ENCODE assay signal across 10 mouse cellular contexts in the genomic region with DNA sequence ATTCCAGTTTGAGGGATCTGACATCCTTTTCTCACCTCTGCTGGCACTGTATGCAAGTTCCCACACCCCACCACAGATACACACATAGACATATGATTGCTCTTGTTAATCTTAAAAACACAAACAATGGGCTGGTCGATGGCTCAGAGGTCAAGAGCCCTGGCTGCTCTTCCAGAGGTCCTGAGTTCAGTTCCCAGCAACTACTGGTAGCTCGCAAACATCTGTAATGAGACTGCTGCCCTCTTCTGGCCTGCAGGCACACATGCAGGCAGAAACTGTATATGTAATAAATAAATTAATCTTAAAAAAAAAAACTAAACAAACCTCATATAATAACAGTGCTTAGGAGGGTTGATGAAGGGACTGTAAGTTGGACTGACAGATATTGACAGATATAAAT. TPM values are rescaled to one million over a fixed set of nuclear protein-coding genes. Genes with fewer than 3 reads are reported as not detected.
DNase-seq lines count a peak whose midpoint lies in the region; ATAC-seq and TF ChIP-seq lines count a peak whose summit lies in the region.
"Had no signal": no experiment of that assay in that cellular context is flagged by ENCODE, and none has a peak within 500 bp of the region (broad histone marks: within the 10 kb centered on the region; RNA-seq: fewer than 3 reads in every experiment).

No protein-coding gene starts in this region.

- no peaks in the 10 kb centered on the region for H3K4me1 ChIP-seq in ES-Bruce4 (ENCODE audit: control insufficient read depth, insufficient read depth, low read length)
- H3K4me1 ChIP-seq: embryonic facial prominence, embryonic 12.5 days had no signal

- peak; percentile 80 for TF ChIP-seq CTCF in layer of hippocampus, adult 2 months (conservative IDR thresholded peaks at IDR 0.05)
- peak; percentile 62 for TF ChIP-seq CTCF in ES-Bruce4 (IDR thresholded peaks at IDR 0.05; ENCODE audit: low read depth, low read length)

- no peaks in the 10 kb centered on the region for H3K9me3 ChIP-seq in ES-Bruce4 (replicated peaks; ENCODE audit: control insufficient read depth, insufficient read depth, low read length, poor library complexity, severe bottlenecking)
- H3K9me3 ChIP-seq: embryonic facial prominence, embryonic 12.5 days had no signal

- ATAC-seq in megakaryocyte-erythroid progenitor cell, adult 5-6 weeks (replicated peaks; ENCODE audit: low FRiP score, low TSS enrichment, poor library complexity, severe bottlenecking), result 0 out of 2 replicates have a peak, but pooled peaks have one; percentile 45
- ATAC-seq in frontal cortex, adult (ENCODE audit: low TSS enrichment), result no peak

- no peak for DNase-seq in layer of hippocampus, adult 2 months (ENCODE audit: low spot score in 2 of 2)
- DNase-seq in layer of hippocampus, adult 9-10 months (ENCODE audit: low spot score), result no peak
- peak; percentile 27 for DNase-seq in brain, adult 2 months (ENCODE audit: low read depth, low spot score)
- no peak for DNase-seq in layer of hippocampus, adult 9-11 months
- DNase-seq in frontal cortex, adult 2 months (ENCODE audit: extremely low spot score in 1 of 2, low spot score in 1 of 2), result no peak

- no peak for TF ChIP-seq POLR2A in ES-Bruce4 (IDR thresholded peaks at IDR 0.05; ENCODE audit: insufficient read depth, low read length)

- no peak overlapping the region for H3K4me3 ChIP-seq in layer of hippocampus, adult 2 months
- H3K4me3 ChIP-seq in ES-Bruce4 (ENCODE audit: low read depth, low read length), result no peak overlapping the region
- H3K4me3 ChIP-seq: embryonic facial prominence, embryonic 12.5 days; myocyte had no signal

- no peak for TF ChIP-seq EP300 in ES-Bruce4 (IDR thresholded peaks at IDR 0.05; ENCODE audit: insufficient read depth, low read depth, low read length)

- H3K27me3 ChIP-seq in ES-Bruce4 (ENCODE audit: control insufficient read depth, insufficient read depth, low read length, poor library complexity, severe bottlenecking), result no peaks in the 10 kb centered on the region
- H3K27me3 ChIP-seq: embryonic facial prominence, embryonic 12.5 days had no signal

- H3K36me3 ChIP-seq in ES-Bruce4 (ENCODE audit: control insufficient read depth, insufficient read depth, low read length, poor library complexity, severe bottlenecking), result no peaks in the 10 kb centered on the region

- H3K27ac ChIP-seq in layer of hippocampus, adult 2 months, result no peak overlapping the region
- no peak overlapping the region for H3K27ac ChIP-seq in ES-Bruce4 (ENCODE audit: insufficient read depth, low read length)
- H3K27ac ChIP-seq: embryonic facial prominence, embryonic 12.5 days had no signal

- no peak overlapping the region for H3K9ac ChIP-seq in ES-Bruce4 (ENCODE audit: low read depth, poor library complexity, severe bottlenecking)
- H3K9ac ChIP-seq: embryonic facial prominence, embryonic 12.5 days had no signal

RNA-seq across cellular contexts. Expression of gene Slc35f5, which starts 13.8 kb away (rescaled TPM):
- total RNA-seq in layer of hippocampus, adult 2 months (2021), result 10 to 100 TPM; 22.4 to 24.2 TPM
- polyA plus RNA-seq in ES-Bruce4 (2011; ENCODE audit: insufficient read depth, insufficient read length, low read depth, missing spikeins), result 16.5 and 23.6 TPM in 2 replicates
- 2.1 and 10.4 TPM in 2 replicates for total RNA-seq in megakaryocyte-erythroid progenitor cell, adult 5-6 weeks (2014; fragmentation: Nextera tagmentation)
- 1.2 and 6.2 TPM in 2 replicates for total RNA-seq in megakaryocyte-erythroid progenitor cell, adult 5-6 weeks (2017)
- polyA plus RNA-seq in frontal cortex, adult 2 months (2012; rRNA removed), result 18.8 and 23.2 TPM in 2 replicates
